Mouse (Mus musculus) stomach, embryonic 15.5 days (tissue): ENCODE measurements around the gene Atp6ap1l. TPM values are rescaled to one million over a fixed set of nuclear protein-coding genes. Genes with fewer than 3 reads are reported as not detected.
A peak's percentile ranks its signal among the peaks of the same experiment; 100 is the strongest.

ENCODE experiments used
- ATAC-seq: fragments of 200-750 bp; cut with Nextera tagmentation; 2 replicates; pipeline ENCODE4 v1.8.0; 2017; ENCODE audit warnings: low read depth, moderate number of reproducible peaks, moderate TSS enrichment; ENCODE audit not compliant: insufficient read depth, low FRiP score
- H3K27ac ChIP-seq: fragments of 300-500 bp; sonication (generic); 2 replicates; pipeline ENCODE4 v1.5.1; 2015; ENCODE audit warnings: mild to moderate bottlenecking, inconsistent platforms
- H3K27me3 ChIP-seq: fragments of 300-500 bp; sonication (generic); replicated peaks from 2 replicates; pipeline ENCODE4 v1.6.1; 2015; ENCODE audit warnings: inconsistent platforms
- H3K36me3 ChIP-seq: fragments of 300-500 bp; sonication (generic); 2 replicates; pipeline ENCODE4 v1.6.1; 2015; ENCODE audit warnings: inconsistent platforms
- H3K4me1 ChIP-seq: fragments of 300-500 bp; sonication (generic); 2 replicates; pipeline ENCODE4 v1.6.1; 2015; ENCODE audit warnings: inconsistent platforms
- H3K4me2 ChIP-seq: fragments of 300-500 bp; sonication (generic); 2 replicates; pipeline ENCODE4 v1.6.1; 2015; ENCODE audit warnings: mild to moderate bottlenecking, inconsistent platforms
- H3K4me3 ChIP-seq: fragments of 300-500 bp; sonication (generic); replicated peaks from 2 replicates; pipeline ENCODE4 v1.5.1; 2015; ENCODE audit warnings: inconsistent platforms
- H3K9ac ChIP-seq: fragments of 300-500 bp; sonication (generic); 2 replicates; pipeline ENCODE4 v1.6.1; 2015; ENCODE audit warnings: inconsistent platforms
- H3K9me3 ChIP-seq: fragments of 300-500 bp; sonication (generic); 2 replicates; pipeline ENCODE4 v1.6.1; 2016; ENCODE audit warnings: inconsistent platforms
- WGBS: fragments of 180-500 bp; shearing (Covaris S2); methylation state at CpG from one replicate; pipeline ENCODE4 v1.1.7; 2015; 5-methylcytosine and 5-hydroxymethylcytosine counted together
- polyA plus RNA-seq: library from polyadenylated mRNA; unstranded; fragments of >200 nt; fragmentation: Nextera tagmentation; extraction: Ambion mirVana; gene quantifications from 2 replicates; pipeline ENCODE4 v1.2.1, GENCODE M21; 2015

Atp6ap1l gene
- polyA plus RNA-seq, 1 experiment from 2014 or later: not detected

DNA sequence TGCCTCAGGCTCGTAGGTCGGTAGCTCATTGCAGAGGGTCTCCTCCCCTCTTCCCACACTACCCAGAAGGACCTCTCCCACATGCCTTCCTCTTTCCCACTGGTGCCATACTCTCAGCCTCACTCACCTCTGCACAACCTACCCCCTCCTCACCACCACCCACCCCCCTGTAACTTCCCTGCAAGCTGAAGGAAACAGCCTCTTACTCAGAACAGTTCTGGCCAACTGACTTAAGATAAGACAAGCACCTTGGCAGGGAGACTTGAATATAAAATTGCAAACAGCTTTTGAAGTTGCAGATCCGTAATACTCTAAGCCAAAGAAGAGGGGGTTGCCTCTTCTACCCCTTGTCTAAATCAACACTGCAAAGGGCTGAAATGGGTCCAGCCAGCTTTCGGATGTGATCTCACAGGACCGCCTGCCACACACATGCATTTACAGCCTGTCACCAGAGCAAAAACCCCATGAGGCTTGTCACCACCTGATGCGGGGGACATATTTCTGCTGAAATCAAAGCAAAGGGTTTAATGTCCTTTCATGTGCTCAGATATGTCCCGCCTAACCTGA is 71.4 kb downstream of the Atp6ap1l start:
- WGBS: 62% methylated on average over 7 of the region's 7 CpGs
- Histone ChIP-seq H3K9me3 (no peaks in the 10 kb centered on the region), H3K9ac (no peak overlapping the region), H3K4me3 (no peak overlapping the region), H3K36me3 (no peaks in the 10 kb centered on the region), H3K27me3 (no peaks in the 10 kb centered on the region), H3K4me1 (no peaks in the 10 kb centered on the region), H3K4me2 (no peak overlapping the region), H3K27ac (no peak overlapping the region)
- 0 out of 2 replicates have a peak, but pooled peaks have one; percentile 18 for ATAC-seq

Other genes starting within 250 kb of the Atp6ap1l start
- 210 and 228 TPM in 2 replicates for gene Rps23, start 17.6 kb upstream of the Atp6ap1l start, polyA plus RNA-seq